17 mouse cellular contexts compared by ENCODE assay signal in genomic region chr11:70193354-70194285, GRCm38 (mm10). TPM values are rescaled to one million over a fixed set of nuclear protein-coding genes. Genes with fewer than 3 reads are reported as not detected.
DNase-seq lines count a peak whose midpoint lies in the region; ATAC-seq lines count a peak whose summit lies in the region.
"Had no signal": no experiment of that assay in that cellular context is flagged by ENCODE, and none has a peak within 500 bp of the region (broad histone marks: within the 10 kb centered on the region; RNA-seq: fewer than 3 reads in every experiment).

No protein-coding gene starts in this region.

- no peaks in the 10 kb centered on the region for H3K27me3 ChIP-seq in midbrain, embryonic 11.5 days (ENCODE audit: control insufficient read depth, insufficient read depth, low read length)
- H3K27me3 ChIP-seq in midbrain, embryonic 15.5 days (replicated peaks) = no peaks in the 10 kb centered on the region
- no peaks in the 10 kb centered on the region for H3K27me3 ChIP-seq in forebrain, embryonic 10.5 days (ENCODE audit: poor library complexity, severe bottlenecking)
- H3K27me3 ChIP-seq: intestine, embryonic 15.5 days had no signal

- H3K27ac ChIP-seq in midbrain, embryonic 11.5 days (ENCODE audit: low read depth, low read length) = no peak overlapping the region
- H3K27ac ChIP-seq in midbrain, embryonic 15.5 days = no peak overlapping the region
- H3K27ac ChIP-seq in forebrain, embryonic 10.5 days = no peak overlapping the region
- H3K27ac ChIP-seq: heart, embryonic 13.5 days; intestine, embryonic 15.5 days; liver, embryonic 14.5 days had no signal

- DNase-seq in embryo, embryonic 10.5 days (ENCODE audit: low spot score) = peak; percentile 13
- no peak for DNase-seq in embryo, embryonic 9.5 days (ENCODE audit: extremely low spot score)
- DNase-seq in midbrain, embryonic 11.5 days (ENCODE audit: low spot score, missing footprints) = peak; percentile 79
- DNase-seq in lung, postnatal 14 days = peak; percentile 52
- DNase-seq in layer of hippocampus, adult 9-10 months (ENCODE audit: low spot score) = no peak
- DNase-seq in forebrain, embryonic 10.5 days (ENCODE audit: extremely low spot score, low spot score) = no peak
- DNase-seq in gastrocnemius, postnatal 25 days = no peak
- DNase-seq: cerebellum, adult 11-12 months; left cerebral cortex, postnatal 4 days had no signal

- no peaks in the 10 kb centered on the region for H3K9me3 ChIP-seq in midbrain, embryonic 11.5 days (ENCODE audit: control insufficient read depth, low read length)
- no peaks in the 10 kb centered on the region for H3K9me3 ChIP-seq in midbrain, embryonic 15.5 days
- no peaks in the 10 kb centered on the region for H3K9me3 ChIP-seq in forebrain, embryonic 10.5 days
- H3K9me3 ChIP-seq: heart, embryonic 13.5 days; intestine, embryonic 15.5 days had no signal

- no peaks in the 10 kb centered on the region for H3K4me1 ChIP-seq in midbrain, embryonic 11.5 days (ENCODE audit: control insufficient read depth, insufficient read depth, low read length)
- H3K4me1 ChIP-seq in midbrain, embryonic 15.5 days = no peaks in the 10 kb centered on the region
- H3K4me1 ChIP-seq in forebrain, embryonic 10.5 days = no peaks in the 10 kb centered on the region
- H3K4me1 ChIP-seq: intestine, embryonic 15.5 days had no signal

- H3K4me2 ChIP-seq in midbrain, embryonic 11.5 days = no peak overlapping the region
- no peak overlapping the region for H3K4me2 ChIP-seq in midbrain, embryonic 15.5 days
- H3K4me2 ChIP-seq: heart, embryonic 13.5 days; intestine, embryonic 15.5 days had no signal

- ATAC-seq in midbrain, embryonic 11.5 days (ENCODE audit: low FRiP score) = no peak
- ATAC-seq in midbrain, embryonic 15.5 days (replicated peaks) = no peak
- ATAC-seq: activated CD4-positive, CD25-positive, alpha-beta regulatory T cell, adult 4 months; intestine, embryonic 15.5 days had no signal

- 68% methylated on average over 11 of the region's 11 CpGs for WGBS in midbrain, embryonic 11.5 days
- 62% methylated on average over 11 of the region's 11 CpGs for WGBS in midbrain, embryonic 15.5 days
- 73% methylated on average over 11 of the region's 11 CpGs for WGBS in forebrain, embryonic 10.5 days

- no peak overlapping the region for H3K4me3 ChIP-seq in midbrain, embryonic 11.5 days (ENCODE audit: low read depth, low read length)
- H3K4me3 ChIP-seq in midbrain, embryonic 15.5 days = no peak overlapping the region
- no peak overlapping the region for H3K4me3 ChIP-seq in forebrain, embryonic 10.5 days
- H3K4me3 ChIP-seq: heart, embryonic 13.5 days; intestine, embryonic 15.5 days had no signal

- H3K9ac ChIP-seq in midbrain, embryonic 11.5 days (ENCODE audit: low read length) = no peak overlapping the region
- H3K9ac ChIP-seq in midbrain, embryonic 15.5 days = no peak overlapping the region
- H3K9ac ChIP-seq: heart, embryonic 13.5 days; intestine, embryonic 15.5 days; liver, embryonic 14.5 days had no signal

- no peaks in the 10 kb centered on the region for H3K36me3 ChIP-seq in midbrain, embryonic 11.5 days (ENCODE audit: control insufficient read depth, insufficient read depth, low read length)
- no peaks in the 10 kb centered on the region for H3K36me3 ChIP-seq in midbrain, embryonic 15.5 days (replicated peaks)
- no peaks in the 10 kb centered on the region for H3K36me3 ChIP-seq in forebrain, embryonic 10.5 days (replicated peaks)
- H3K36me3 ChIP-seq: heart, embryonic 13.5 days; intestine, embryonic 15.5 days had no signal

RNA-seq across cellular contexts. Expression of gene Slc16a11, which starts 18.9 kb away (rescaled TPM):
- 0.19 and 0.30 TPM in 2 replicates for polyA plus RNA-seq in midbrain, embryonic 11.5 days (2014; fragmentation: Nextera tagmentation; extraction: Ambion mirVana)
- 6.4 and 8.6 TPM in 2 replicates for polyA plus RNA-seq in midbrain, embryonic 15.5 days (2015; fragmentation: Nextera tagmentation; extraction: Ambion mirVana)
- polyA plus RNA-seq in forebrain, embryonic 10.5 days (2016; fragmentation: Nextera tagmentation; extraction: Ambion mirVana) = 0.79 and 1.2 TPM in 2 replicates
- not detected for total RNA-seq in gastrocnemius, postnatal 25 days (2021)
- total RNA-seq: gastrocnemius, postnatal 4 days; megakaryocyte-erythroid progenitor cell, adult 5-6 weeks had no signal
- polyA plus RNA-seq: activated CD4-positive, CD25-positive, alpha-beta regulatory T cell, adult 4 months had no signal

RNA-seq across cellular contexts. Expression of gene Slc16a13, which starts 27.2 kb away (rescaled TPM):
- polyA plus RNA-seq in midbrain, embryonic 11.5 days (2014; fragmentation: Nextera tagmentation; extraction: Ambion mirVana) = 14.9 and 15.8 TPM in 2 replicates
- polyA plus RNA-seq in midbrain, embryonic 15.5 days (2015; fragmentation: Nextera tagmentation; extraction: Ambion mirVana) = 14.2 and 15.0 TPM in 2 replicates
- 14.6 and 16.1 TPM in 2 replicates for polyA plus RNA-seq in forebrain, embryonic 10.5 days (2016; fragmentation: Nextera tagmentation; extraction: Ambion mirVana)
- total RNA-seq in gastrocnemius, postnatal 25 days (2021) = under 1 TPM; 0.10 to 0.88 TPM

RNA-seq across cellular contexts. Expression of gene Bcl6b, which starts 36.0 kb away (rescaled TPM):
- 4.9 and 5.4 TPM in 2 replicates for polyA plus RNA-seq in midbrain, embryonic 11.5 days (2014; fragmentation: Nextera tagmentation; extraction: Ambion mirVana)
- 5.3 and 5.6 TPM in 2 replicates for polyA plus RNA-seq in midbrain, embryonic 15.5 days (2015; fragmentation: Nextera tagmentation; extraction: Ambion mirVana)
- 4.5 and 4.7 TPM in 2 replicates for polyA plus RNA-seq in forebrain, embryonic 10.5 days (2016; fragmentation: Nextera tagmentation; extraction: Ambion mirVana)
- total RNA-seq in gastrocnemius, postnatal 25 days (2021) = 1 to 10 TPM; 4.1 to 6.2 TPM
- total RNA-seq: MEL had no signal

RNA-seq across cellular contexts. Expression of gene Clec10a, which starts 37.6 kb away (rescaled TPM):
- 0.66 and 0.89 TPM in 2 replicates for polyA plus RNA-seq in midbrain, embryonic 11.5 days (2014; fragmentation: Nextera tagmentation; extraction: Ambion mirVana)
- 0.89 and 2.1 TPM in 2 replicates for polyA plus RNA-seq in midbrain, embryonic 15.5 days (2015; fragmentation: Nextera tagmentation; extraction: Ambion mirVana)
- not detected in 2 replicates for polyA plus RNA-seq in forebrain, embryonic 10.5 days (2016; fragmentation: Nextera tagmentation; extraction: Ambion mirVana)
- 1 to 10 TPM; 1.3 to 4.3 TPM for total RNA-seq in gastrocnemius, postnatal 25 days (2021)
- polyA plus RNA-seq: activated CD4-positive, CD25-positive, alpha-beta regulatory T cell, adult 4 months had no signal

RNA-seq across cellular contexts. Expression of gene 0610010K14Rik, which starts 44.1 kb away (rescaled TPM):
- polyA plus RNA-seq in midbrain, embryonic 11.5 days (2014; fragmentation: Nextera tagmentation; extraction: Ambion mirVana) = 226 and 232 TPM in 2 replicates
- 173 TPM in 2 replicates for polyA plus RNA-seq in midbrain, embryonic 15.5 days (2015; fragmentation: Nextera tagmentation; extraction: Ambion mirVana)
- 227 TPM in 2 replicates for polyA plus RNA-seq in forebrain, embryonic 10.5 days (2016; fragmentation: Nextera tagmentation; extraction: Ambion mirVana)
- 10 to 100 TPM; 26.9 to 36.2 TPM for total RNA-seq in gastrocnemius, postnatal 25 days (2021)

Comparison
In these comparisons a context has a peak if more than half of its experiments do, and no peak if none do; other contexts are left out.
1. DNase-seq: peak in embryo, embryonic 10.5 days (single experiment), midbrain, embryonic 11.5 days (single experiment) and lung, postnatal 14 days (single experiment); none in embryo, embryonic 9.5 days (single experiment), layer of hippocampus, adult 9-10 months (single experiment), forebrain, embryonic 10.5 days (single experiment) and gastrocnemius, postnatal 25 days (single experiment).